Comparison of ENCODE assay signal across 10 mouse cellular contexts in the genomic region with DNA sequence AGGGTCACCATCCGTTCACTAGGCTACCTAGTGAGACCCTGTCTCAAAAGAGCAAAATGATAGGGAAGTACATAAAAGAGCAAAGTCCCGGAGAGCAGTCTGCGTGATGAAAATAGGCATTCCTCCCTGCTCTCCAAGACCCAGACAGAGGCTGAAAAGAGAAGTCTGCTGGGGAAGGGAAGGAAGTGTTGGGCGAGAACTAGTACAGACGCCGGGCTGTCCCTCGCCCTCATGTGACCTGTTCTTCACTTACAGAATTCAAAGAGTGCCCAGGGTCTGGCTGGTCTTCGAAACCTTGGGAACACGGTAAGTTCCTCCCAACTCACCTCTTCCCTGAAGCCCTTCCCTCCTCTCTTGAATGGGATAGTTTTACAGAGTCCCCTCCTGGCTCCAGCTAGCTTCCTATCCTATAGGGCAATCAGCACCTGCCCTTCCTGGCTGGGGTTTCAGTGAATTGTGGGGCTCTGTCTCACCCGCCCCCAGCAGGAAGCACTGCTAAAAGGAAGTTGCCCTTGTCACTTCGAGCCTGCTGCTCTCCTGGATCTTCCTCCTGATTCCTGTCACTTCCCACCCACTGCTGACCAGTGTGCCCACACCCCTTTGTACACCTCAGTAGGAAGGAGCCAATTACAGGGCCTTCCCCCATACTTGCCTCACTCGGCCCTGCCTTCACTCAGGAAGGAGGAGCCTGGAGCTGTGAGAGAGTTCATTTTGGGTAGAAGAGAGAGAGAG. TPM values are rescaled to one million over a fixed set of nuclear protein-coding genes. Genes with fewer than 3 reads are reported as not detected.
DNase-seq lines count a peak whose midpoint lies in the region; ATAC-seq and TF ChIP-seq lines count a peak whose summit lies in the region.
"Had no signal": no experiment of that assay in that cellular context is flagged by ENCODE, and none has a peak within 500 bp of the region (broad histone marks: within the 10 kb centered on the region; RNA-seq: fewer than 3 reads in every experiment).

No protein-coding gene starts in this region.

- in situ Hi-C loops in CH12.LX (cut with MboI; ENCODE audit: low pct_ligation_motif_present, low pct_unique_long_range_greater_than_20kb, low sequenced_read_pairs): no loop called here

- DNase-seq in kidney, adult 2 months: no peak
- DNase-seq in CH12.LX (ENCODE audit: extremely low read depth): peak; percentile 37
- DNase-seq in kidney, postnatal 10 days: no peak
- DNase-seq in frontal cortex, adult 2 months (ENCODE audit: extremely low spot score in 1 of 2, low spot score in 1 of 2): no peak

- no peak for TF ChIP-seq POLR2A in kidney, adult 2 months (IDR thresholded peaks at IDR 0.05; ENCODE audit: low read depth, low read length)
- TF ChIP-seq POLR2A in CH12.LX (IDR thresholded peaks at IDR 0.05; ENCODE audit: low read depth, low read length) (no peak), myocyte (IDR thresholded peaks at IDR 0.05; ENCODE audit: insufficient read length, low read depth) (no peak)

- H3K27me3 ChIP-seq in kidney, embryonic 15.5 days: peaks cover 10% of the 10 kb centered on the region
- H3K27me3 ChIP-seq in kidney, adult 2 months (replicated peaks; ENCODE audit: control insufficient read depth, insufficient read depth, low read length): no peaks in the 10 kb centered on the region
- H3K27me3 ChIP-seq in CH12.LX (replicated peaks) (peaks cover 26% of the 10 kb centered on the region), myocyte (ENCODE audit: control insufficient read depth, insufficient read depth, insufficient read length) (no peaks in the 10 kb centered on the region)
- H3K27me3 ChIP-seq in heart, embryonic 14.5 days (ENCODE audit: control insufficient read depth, insufficient read depth, low read length): no peaks in the 10 kb centered on the region; the same call in 1 of the 2 replicates
- H3K27me3 ChIP-seq in kidney, embryonic 16.5 days (ENCODE audit: insufficient read depth, low read length): no peaks in the 10 kb centered on the region

- H3K9ac ChIP-seq in kidney, embryonic 15.5 days: no peak overlapping the region
- H3K9ac ChIP-seq in CH12.LX (ENCODE audit: insufficient read depth, low read depth): no peak overlapping the region
- H3K9ac ChIP-seq in heart, embryonic 14.5 days (ENCODE audit: low read length): peak overlapping the region; percentile 96
- H3K9ac ChIP-seq in kidney, embryonic 16.5 days (replicated peaks; ENCODE audit: low read length): no peak overlapping the region

- 0 out of 2 replicates have a peak overlapping the region, but pooled peaks have one; percentile 9 for H3K4me2 ChIP-seq in kidney, embryonic 15.5 days
- H3K4me2 ChIP-seq in CH12.LX (ENCODE audit: insufficient read depth, low read depth, poor library complexity, severe bottlenecking) (peak overlapping the region; percentile 8), myocyte (ENCODE audit: low read depth) (peak overlapping the region; percentile 84)
- peak overlapping the region; percentile 96 for H3K4me2 ChIP-seq in heart, embryonic 14.5 days (ENCODE audit: low read length)
- no peak overlapping the region for H3K4me2 ChIP-seq in kidney, embryonic 16.5 days (replicated peaks; ENCODE audit: low read depth, low read length)

- no peak for ATAC-seq in kidney, embryonic 15.5 days (replicated peaks; ENCODE audit: low FRiP score)
- no peak for ATAC-seq in heart, embryonic 14.5 days (ENCODE audit: insufficient number of reproducible peaks, insufficient read depth, low FRiP score, low read depth)
- no peak for ATAC-seq in kidney, embryonic 16.5 days (ENCODE audit: low FRiP score, low TSS enrichment)
- ATAC-seq: inflammation-experienced regulatory T-cells, adult 6 months had no signal

- no peak for TF ChIP-seq RAD21 in CH12.LX (IDR thresholded peaks at IDR 0.05; ENCODE audit: low read depth, low read length)

- H3K27ac ChIP-seq in kidney, embryonic 15.5 days: no peak overlapping the region
- H3K27ac ChIP-seq in kidney, adult 2 months (ENCODE audit: insufficient read depth, low read depth, low read length): no peak overlapping the region
- peak overlapping the region; percentile 3; the same call in 1 of the 2 replicates for H3K27ac ChIP-seq in CH12.LX (ENCODE audit: insufficient read depth, low read depth)
- peak overlapping the region; percentile 93 to 94 for H3K27ac ChIP-seq in heart, embryonic 14.5 days (replicated peaks in 1 of 2; ENCODE audit: control insufficient read depth in 1 of 2, insufficient read depth in 1 of 2, low read depth in 2 of 2, low read length in 2 of 2)
- H3K27ac ChIP-seq in kidney, embryonic 16.5 days (ENCODE audit: low read length): no peak overlapping the region

- WGBS in kidney, embryonic 15.5 days: 53% methylated on average over 12 of the region's 12 CpGs
- WGBS in kidney, adult 2 months: 50% methylated on average over 12 of the region's 12 CpGs
- 24% methylated on average over 12 of the region's 12 CpGs for WGBS in heart, embryonic 14.5 days
- 51% methylated on average over 12 of the region's 12 CpGs for WGBS in kidney, embryonic 16.5 days

- dilution Hi-C loops in CH12.LX (cut with MboI; ENCODE audit: extremely low pct_ligation_motif_present, extremely low pct_unique_long_range_greater_than_20kb, low sequenced_read_pairs): no loop called here

- H3K4me1 ChIP-seq in kidney, embryonic 15.5 days: peaks cover 63% of the 10 kb centered on the region
- peaks cover 5% of the 10 kb centered on the region for H3K4me1 ChIP-seq in kidney, adult 2 months (ENCODE audit: control insufficient read depth, insufficient read depth, low read length)
- peaks cover 19 to 66% of the 10 kb centered on the region in 2 experiments for H3K4me1 ChIP-seq in CH12.LX (ENCODE audit: control insufficient read depth in 1 of 2, insufficient read depth in 2 of 2)
- peaks cover 37 to 42% of the 10 kb centered on the region in 2 experiments for H3K4me1 ChIP-seq in heart, embryonic 14.5 days (ENCODE audit: control insufficient read depth in 2 of 2, insufficient read depth in 2 of 2, low read length in 2 of 2)
- H3K4me1 ChIP-seq in kidney, embryonic 16.5 days (ENCODE audit: insufficient read depth, low read length): peaks cover 51% of the 10 kb centered on the region

- H3K36me3 ChIP-seq in kidney, embryonic 15.5 days: peaks cover 30% of the 10 kb centered on the region
- peaks cover 9% of the 10 kb centered on the region for H3K36me3 ChIP-seq in kidney, adult 2 months (ENCODE audit: control insufficient read depth, insufficient read depth, low read length)
- peaks cover 3 to 19% of the 10 kb centered on the region in 2 experiments for H3K36me3 ChIP-seq in CH12.LX (replicated peaks in 1 of 2; ENCODE audit: control insufficient read depth in 1 of 2, insufficient read depth in 1 of 2, low read length in 1 of 2)
- peaks cover 51% of the 10 kb centered on the region for H3K36me3 ChIP-seq in heart, embryonic 14.5 days (ENCODE audit: control insufficient read depth, insufficient read depth, low read length)
- peaks cover 6% of the 10 kb centered on the region for H3K36me3 ChIP-seq in myocyte (ENCODE audit: control insufficient read depth, insufficient read depth)
- H3K36me3 ChIP-seq in kidney, embryonic 16.5 days (ENCODE audit: insufficient read depth, low read length): peaks cover 17% of the 10 kb centered on the region

- no peaks in the 10 kb centered on the region for H3K9me3 ChIP-seq in kidney, embryonic 15.5 days (replicated peaks)
- no peaks in the 10 kb centered on the region for H3K9me3 ChIP-seq in CH12.LX (replicated peaks; ENCODE audit: low read length)
- H3K9me3 ChIP-seq in heart, embryonic 14.5 days (ENCODE audit: control insufficient read depth, low read length): no peaks in the 10 kb centered on the region
- H3K9me3 ChIP-seq in kidney, embryonic 16.5 days (ENCODE audit: low read length): no peaks in the 10 kb centered on the region

- H3K79me2 ChIP-seq in CH12.LX (replicated peaks; ENCODE audit: control insufficient read depth, extremely low read depth, insufficient read depth, poor library complexity, severe bottlenecking): no peaks in the 10 kb centered on the region
- no peaks in the 10 kb centered on the region for H3K79me2 ChIP-seq in myocyte (ENCODE audit: control insufficient read depth, insufficient read depth)

- H3K4me3 ChIP-seq in kidney, embryonic 15.5 days (replicated peaks): no peak overlapping the region
- H3K4me3 ChIP-seq in kidney, adult 2 months (ENCODE audit: insufficient read depth, low read depth, low read length): no peak overlapping the region
- H3K4me3 ChIP-seq in CH12.LX (replicated peaks in 1 of 3; ENCODE audit: low read depth in 2 of 3, low read length in 2 of 3, poor library complexity in 1 of 3) (peak overlapping the region in 1 of 3 experiments; percentile 8), myocyte (no peak overlapping the region)
- H3K4me3 ChIP-seq in heart, embryonic 14.5 days (ENCODE audit: control insufficient read depth in 1 of 2, insufficient read depth in 1 of 2, low read depth in 1 of 2, low read length in 2 of 2): peak overlapping the region in 1 of 2 experiments; percentile 75; a peak in 1 of 4 replicates
- H3K4me3 ChIP-seq in kidney, embryonic 16.5 days (ENCODE audit: low read length): no peak overlapping the region

- no peak for TF ChIP-seq EP300 in CH12.LX (IDR thresholded peaks at IDR 0.05; ENCODE audit: low read length)

- no peak for TF ChIP-seq CTCF in kidney, adult 2 months (conservative IDR thresholded peaks at IDR 0.05; ENCODE audit: insufficient read depth, insufficient read length, low read depth, low read length)
- no peak for TF ChIP-seq CTCF in CH12.LX (conservative IDR thresholded peaks at IDR 0.05 in 1 of 2, IDR thresholded peaks at IDR 0.05 in 1 of 2; ENCODE audit: low read depth in 2 of 2, low read length in 2 of 2)

- no peak overlapping the region for H3ac ChIP-seq in myocyte (ENCODE audit: control insufficient read depth, insufficient read length)

RNA-seq across cellular contexts. Expression of a gene that starts 12.5 kb away (rescaled TPM):
- 0.13 TPM in 1 of 2 replicates, not detected in the other for polyA plus RNA-seq in kidney, embryonic 15.5 days (2015; fragmentation: Nextera tagmentation; extraction: Ambion mirVana)
- 4.4 and 5.4 TPM in 2 replicates for polyA plus RNA-seq in kidney, adult 2 months (2012; rRNA removed)
- total RNA-seq in CH12.LX (2012; rRNA removed): 0.04 TPM in 1 of 2 replicates, not detected in the other
- total RNA-seq in CH12.LX (2014; rRNA removed): not detected in 2 replicates
- polyA plus RNA-seq in CH12.LX (2012; ENCODE audit: insufficient read length, low read depth): not detected in 2 replicates
- not detected in 2 replicates for polyA plus RNA-seq in heart, embryonic 14.5 days (2014; fragmentation: Nextera tagmentation; extraction: Ambion mirVana)
- 0.01 TPM for polyA plus RNA-seq in myocyte (2012; fragmentation: generic; extraction: Trizol)
- 0.10 and 0.25 TPM in 2 replicates for polyA plus RNA-seq in kidney, embryonic 16.5 days (2015; fragmentation: Nextera tagmentation; extraction: Ambion mirVana)
- polyA plus RNA-seq in frontal cortex, adult 2 months (2012; rRNA removed): 0.14 and 0.21 TPM in 2 replicates
- polyA plus RNA-seq: inflammation-experienced regulatory T-cells, adult 6 months; neural tube, embryonic 14.5 days had no signal

RNA-seq across cellular contexts. Expression of a gene that starts 18.0 kb away (rescaled TPM):
- polyA plus RNA-seq in kidney, embryonic 15.5 days (2015; fragmentation: Nextera tagmentation; extraction: Ambion mirVana): 4.5 and 5.2 TPM in 2 replicates
- polyA plus RNA-seq in kidney, adult 2 months (2012; rRNA removed): 16.8 and 19.6 TPM in 2 replicates
- total RNA-seq in CH12.LX (2012; rRNA removed) (not detected in 2 replicates), CH12.LX (2014; rRNA removed) (not detected in 2 replicates)
- polyA plus RNA-seq in CH12.LX (2012; ENCODE audit: insufficient read length, low read depth) (not detected in 2 replicates), myocyte (2012; fragmentation: generic; extraction: Trizol) (0.61 TPM)
- polyA plus RNA-seq in heart, embryonic 14.5 days (2014; fragmentation: Nextera tagmentation; extraction: Ambion mirVana): 2.3 and 2.7 TPM in 2 replicates
- polyA plus RNA-seq in kidney, embryonic 16.5 days (2015; fragmentation: Nextera tagmentation; extraction: Ambion mirVana): 4.7 and 5.7 TPM in 2 replicates
- 31.7 and 39.5 TPM in 2 replicates for polyA plus RNA-seq in frontal cortex, adult 2 months (2012; rRNA removed)
- polyA plus RNA-seq: inflammation-experienced regulatory T-cells, adult 6 months had no signal

RNA-seq across cellular contexts. Expression of a gene that starts 22.2 kb away (rescaled TPM):
- polyA plus RNA-seq in kidney, embryonic 15.5 days (2015; fragmentation: Nextera tagmentation; extraction: Ambion mirVana): 31.9 and 36.8 TPM in 2 replicates
- polyA plus RNA-seq in kidney, adult 2 months (2012; rRNA removed): 55.5 and 66.8 TPM in 2 replicates
- total RNA-seq in CH12.LX (2012; rRNA removed) (1.3 and 2.2 TPM in 2 replicates), CH12.LX (2014; rRNA removed) (1.6 and 2.3 TPM in 2 replicates)
- polyA plus RNA-seq in CH12.LX (2012; ENCODE audit: insufficient read length, low read depth) (1.7 and 2.1 TPM in 2 replicates), myocyte (2012; fragmentation: generic; extraction: Trizol) (17.0 TPM)
- polyA plus RNA-seq in heart, embryonic 14.5 days (2014; fragmentation: Nextera tagmentation; extraction: Ambion mirVana): 73.5 and 80.7 TPM in 2 replicates
- polyA plus RNA-seq in kidney, embryonic 16.5 days (2015; fragmentation: Nextera tagmentation; extraction: Ambion mirVana): 53.9 and 57.7 TPM in 2 replicates
- 40.2 and 44.9 TPM in 2 replicates for polyA plus RNA-seq in frontal cortex, adult 2 months (2012; rRNA removed)

RNA-seq across cellular contexts. Expression of a gene that starts 24.3 kb away (rescaled TPM):
- polyA plus RNA-seq in kidney, embryonic 15.5 days (2015; fragmentation: Nextera tagmentation; extraction: Ambion mirVana): 0.17 and 0.21 TPM in 2 replicates
- not detected in 2 replicates for polyA plus RNA-seq in kidney, adult 2 months (2012; rRNA removed)
- total RNA-seq in CH12.LX (2012; rRNA removed) (not detected in 2 replicates), CH12.LX (2014; rRNA removed) (not detected in 2 replicates)
- polyA plus RNA-seq in CH12.LX (2012; ENCODE audit: insufficient read length, low read depth) (not detected in 2 replicates), myocyte (2012; fragmentation: generic; extraction: Trizol) (0.02 TPM)
- 0.07 and 0.08 TPM in 2 replicates for polyA plus RNA-seq in heart, embryonic 14.5 days (2014; fragmentation: Nextera tagmentation; extraction: Ambion mirVana)
- polyA plus RNA-seq in kidney, embryonic 16.5 days (2015; fragmentation: Nextera tagmentation; extraction: Ambion mirVana): 0.22 and 0.25 TPM in 2 replicates
- polyA plus RNA-seq in frontal cortex, adult 2 months (2012; rRNA removed): 0.16 and 0.21 TPM in 2 replicates
- polyA plus RNA-seq: inflammation-experienced regulatory T-cells, adult 6 months had no signal

RNA-seq across cellular contexts. Expression of a gene that starts 24.3 kb away (rescaled TPM):
- 70.9 and 78.3 TPM in 2 replicates for polyA plus RNA-seq in kidney, embryonic 15.5 days (2015; fragmentation: Nextera tagmentation; extraction: Ambion mirVana)
- polyA plus RNA-seq in kidney, adult 2 months (2012; rRNA removed): 28.8 and 30.9 TPM in 2 replicates
- 15.3 and 15.4 TPM in 2 replicates for total RNA-seq in CH12.LX (2012; rRNA removed)
- 9.2 and 11.7 TPM in 2 replicates for total RNA-seq in CH12.LX (2014; rRNA removed)
- 31.5 and 40.0 TPM in 2 replicates for polyA plus RNA-seq in CH12.LX (2012; ENCODE audit: insufficient read length, low read depth)
- polyA plus RNA-seq in heart, embryonic 14.5 days (2014; fragmentation: Nextera tagmentation; extraction: Ambion mirVana): 30.4 and 32.9 TPM in 2 replicates
- 29.5 TPM for polyA plus RNA-seq in myocyte (2012; fragmentation: generic; extraction: Trizol)
- 75.0 and 87.0 TPM in 2 replicates for polyA plus RNA-seq in kidney, embryonic 16.5 days (2015; fragmentation: Nextera tagmentation; extraction: Ambion mirVana)
- 26.9 and 29.0 TPM in 2 replicates for polyA plus RNA-seq in frontal cortex, adult 2 months (2012; rRNA removed)

Comparison
In these comparisons a context has a peak if more than half of its experiments do, and no peak if none do; other contexts are left out.
1. H3K27ac ChIP-seq: peak in CH12.LX (single experiment) and heart, embryonic 14.5 days (2 of 2); none in kidney, embryonic 15.5 days (single experiment), kidney, adult 2 months (single experiment) and kidney, embryonic 16.5 days (single experiment).